Mouse (Mus musculus) midbrain, embryonic 14.5 days (tissue): Measurements from ENCODE around the gene Zfp704. TPM values are rescaled to one million over a fixed set of nuclear protein-coding genes. Genes with fewer than 3 reads are reported as not detected.

Experiments
- ATAC-seq: fragments of 200-750 bp; cut with Nextera tagmentation; 2 replicates; pipeline ENCODE4 v1.8.0; 2017; ENCODE audit warnings: moderate number of reproducible peaks, moderate library complexity; ENCODE audit not compliant: low FRiP score, low TSS enrichment
- DNase-seq: peaks from one replicate; pipeline ENCODE4 v3.0.0-alpha.2; 2015
- H3K27ac ChIP-seq: fragments of 300-500 bp; sonication (generic); replicated peaks from 2 replicates; pipeline ENCODE4 v1.5.1; 2014; ENCODE audit warnings: mild to moderate bottlenecking, low read depth, low read length, moderate library complexity
- H3K27me3 ChIP-seq: fragments of 300-500 bp; sonication (generic); 2 replicates; pipeline ENCODE4 v1.6.1; 2014; ENCODE audit warnings: low read length, control low read depth, mixed read lengths; ENCODE audit not compliant: control insufficient read depth, insufficient read depth
- H3K36me3 ChIP-seq: fragments of 300-500 bp; sonication (generic); 2 replicates; pipeline ENCODE4 v1.6.1; 2014; ENCODE audit warnings: low read length, control low read depth; ENCODE audit not compliant: control insufficient read depth, insufficient read depth
- H3K4me1 ChIP-seq: fragments of 300-500 bp; sonication (generic); 2 replicates; pipeline ENCODE4 v1.6.1; 2014; ENCODE audit warnings: mild to moderate bottlenecking, antibody characterized with exemption, low read length, control low read depth; ENCODE audit not compliant: control insufficient read depth, insufficient read depth
- H3K4me2 ChIP-seq: fragments of 300-500 bp; sonication (generic); 2 replicates; pipeline ENCODE4 v1.6.1; 2014; ENCODE audit warnings: mild to moderate bottlenecking, low read length, moderate library complexity
- H3K4me3 ChIP-seq: fragments of 300-500 bp; sonication (generic); replicated peaks from 2 replicates; pipeline ENCODE4 v1.5.1; 2014; ENCODE audit warnings: low read depth, low read length
- H3K9ac ChIP-seq: fragments of 300-500 bp; sonication (generic); replicated peaks from 2 replicates; pipeline ENCODE4 v1.6.1; 2014; ENCODE audit warnings: mild to moderate bottlenecking, low read length, moderate library complexity
- H3K9me3 ChIP-seq: fragments of 300-500 bp; sonication (generic); 2 replicates; pipeline ENCODE4 v1.6.1; 2016; ENCODE audit warnings: low read length, control low read depth, mixed read lengths; ENCODE audit not compliant: control insufficient read depth
- WGBS: fragments of 180-500 bp; shearing (Covaris S2); extraction: QIAGEN DNeasy Blood & Tissue Kit; methylation state at CpG from one replicate; pipeline ENCODE4 v1.1.7; 2014; 5-methylcytosine and 5-hydroxymethylcytosine counted together
- polyA plus RNA-seq: library from polyadenylated mRNA; unstranded; fragments of >200 nt; fragmentation: Nextera tagmentation; extraction: Ambion mirVana; gene quantifications from 2 replicates; pipeline ENCODE4 v1.2.1, GENCODE M21; 2014

The Zfp704 gene
- polyA plus RNA-seq, 1 experiment from 2014 or later = 14.8 TPM

GRCm38 (mm10) chr3:9432226-9432625 is 177.7 kb downstream of the Zfp704 start:
- H3K9me3 ChIP-seq = no peaks in the 10 kb centered on the region
- no peaks in the 10 kb centered on the region for H3K4me1 ChIP-seq
- ATAC-seq (no peak), DNase-seq (no peak)
- H3K27ac ChIP-seq = no peak overlapping the region
- 72% methylated on average over 3 of the region's 3 CpGs for WGBS
- no peak overlapping the region for H3K9ac ChIP-seq
- no peak overlapping the region for H3K4me3 ChIP-seq
- no peak overlapping the region for H3K4me2 ChIP-seq
- H3K36me3 ChIP-seq = peaks cover 2% of the 10 kb centered on the region; the same call in 1 of the 2 replicates
- no peaks in the 10 kb centered on the region for H3K27me3 ChIP-seq

DNA sequence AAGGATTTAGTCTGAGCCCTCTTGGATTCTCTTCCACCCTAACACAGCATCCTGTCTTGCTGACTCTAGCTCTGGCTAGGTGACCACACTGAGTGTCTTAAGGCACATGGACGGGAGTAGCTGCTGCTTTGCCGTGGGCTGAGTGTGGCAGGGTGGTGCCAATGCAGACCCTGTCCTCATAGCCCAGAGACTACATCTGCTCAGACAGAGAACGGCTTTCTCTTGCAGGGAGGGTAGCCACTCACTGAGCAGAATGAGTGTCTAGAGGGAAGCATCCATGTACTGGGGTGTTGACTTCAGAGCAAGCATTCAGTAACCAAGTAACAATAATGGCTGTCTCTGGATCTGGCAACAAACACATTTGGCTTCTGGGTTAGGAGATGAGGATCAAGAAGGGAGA is 179.9 kb downstream of the Zfp704 start:
- ATAC-seq (no peak), DNase-seq (no peak)
- no peak overlapping the region for H3K4me2 ChIP-seq
- 89% methylated on average over 3 of the region's 3 CpGs for WGBS
- H3K9ac ChIP-seq = no peak overlapping the region
- no peaks in the 10 kb centered on the region for H3K36me3 ChIP-seq
- no peaks in the 10 kb centered on the region for H3K9me3 ChIP-seq
- H3K4me1 ChIP-seq = no peaks in the 10 kb centered on the region
- no peak overlapping the region for H3K27ac ChIP-seq
- no peaks in the 10 kb centered on the region for H3K27me3 ChIP-seq
- no peak overlapping the region for H3K4me3 ChIP-seq

- Histone ChIP-seq H3K9ac (no peak overlapping the region), H3K4me2 (no peak overlapping the region), H3K9me3 (no peaks in the 10 kb centered on the region), H3K27me3 (no peaks in the 10 kb centered on the region), H3K4me1 (no peaks in the 10 kb centered on the region), H3K4me3 (no peak overlapping the region), H3K27ac (no peak overlapping the region), H3K36me3 (no peaks in the 10 kb centered on the region)
- DNase-seq (no peak), ATAC-seq (no peak)
- 93% methylated on average over 4 of the region's 4 CpGs for WGBS
Observed at GRCm38 (mm10) chr3:9427826-9428225, 182.1 kb downstream of the Zfp704 start.

DNA sequence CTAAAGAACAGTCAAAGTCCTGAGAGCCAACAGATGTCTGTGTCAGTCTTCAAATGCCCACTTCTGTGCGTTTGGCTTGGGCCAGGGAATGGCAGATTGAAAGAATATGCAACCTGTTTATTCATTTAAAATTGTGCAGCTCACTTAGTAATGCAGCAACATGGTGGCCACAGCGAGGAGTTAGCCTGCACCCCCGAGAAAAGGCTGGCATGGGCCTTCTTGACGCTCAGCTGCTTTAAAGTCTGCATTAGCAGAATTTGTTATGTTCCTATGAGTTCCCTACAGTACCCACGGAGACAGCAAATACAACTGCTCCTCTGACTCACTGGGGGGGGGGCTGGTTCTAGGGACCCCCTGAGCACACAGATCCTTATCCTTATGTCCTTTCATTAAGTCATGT is 184.2 kb downstream of the Zfp704 start:
- no peaks in the 10 kb centered on the region for H3K27me3 ChIP-seq
- no peak overlapping the region for H3K9ac ChIP-seq
- no peaks in the 10 kb centered on the region for H3K4me1 ChIP-seq
- no peaks in the 10 kb centered on the region for H3K36me3 ChIP-seq
- WGBS = 88% methylated on average over 5 of the region's 5 CpGs
- ATAC-seq (no peak), DNase-seq (no peak)
- H3K4me3 ChIP-seq = no peak overlapping the region
- H3K4me2 ChIP-seq = no peak overlapping the region
- no peaks in the 10 kb centered on the region for H3K9me3 ChIP-seq
- no peak overlapping the region for H3K27ac ChIP-seq

- H3K27ac ChIP-seq = no peak overlapping the region
- H3K36me3 ChIP-seq = no peaks in the 10 kb centered on the region
- H3K4me2 ChIP-seq = no peak overlapping the region
- 90% methylated on average over 6 of the region's 6 CpGs for WGBS
- no peaks in the 10 kb centered on the region for H3K4me1 ChIP-seq
- H3K9me3 ChIP-seq = no peaks in the 10 kb centered on the region
- no peak for DNase-seq
- no peak overlapping the region for H3K4me3 ChIP-seq
- no peak overlapping the region for H3K9ac ChIP-seq
- no peak for ATAC-seq
- no peaks in the 10 kb centered on the region for H3K27me3 ChIP-seq
Observed at GRCm38 (mm10) chr3:9424637-9425036, 185.2 kb downstream of the Zfp704 start.

DNA sequence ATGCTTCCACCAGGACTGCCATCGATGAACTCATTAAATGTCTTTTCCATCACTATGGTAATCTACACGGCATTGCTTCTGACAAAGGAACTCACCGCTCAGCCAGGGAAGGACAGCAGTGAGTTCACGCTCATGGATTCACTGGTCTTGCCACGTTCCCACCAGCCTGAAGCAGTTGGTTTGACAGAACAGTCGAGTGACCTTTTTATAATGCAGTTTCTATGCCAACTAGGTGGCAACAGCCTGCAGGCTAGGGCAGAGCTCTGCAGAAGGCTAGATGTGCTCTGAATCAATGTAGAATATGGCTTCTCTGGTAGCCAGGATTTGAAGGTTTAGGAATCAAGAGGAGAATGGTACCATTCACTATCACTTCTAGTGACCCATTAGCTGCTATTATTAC is 186.2 kb downstream of the Zfp704 start:
- no peak overlapping the region for H3K4me3 ChIP-seq
- no peaks in the 10 kb centered on the region for H3K27me3 ChIP-seq
- H3K27ac ChIP-seq = no peak overlapping the region
- H3K9me3 ChIP-seq = no peaks in the 10 kb centered on the region
- DNase-seq = peak; percentile 17
- no peak overlapping the region for H3K4me2 ChIP-seq
- H3K4me1 ChIP-seq = no peaks in the 10 kb centered on the region
- WGBS = 73% methylated on average over 6 of the region's 6 CpGs
- no peak overlapping the region for H3K9ac ChIP-seq
- H3K36me3 ChIP-seq = no peaks in the 10 kb centered on the region
- ATAC-seq = no peak

GRCm38 (mm10) chr3:9408896-9409295 is 201.0 kb downstream of the Zfp704 start:
- H3K4me2 ChIP-seq = no peak overlapping the region
- WGBS = 93% methylated on average over 4 of the region's 4 CpGs
- H3K9me3 ChIP-seq = no peaks in the 10 kb centered on the region
- DNase-seq (no peak), ATAC-seq (no peak)
- H3K4me3 ChIP-seq = no peak overlapping the region
- no peak overlapping the region for H3K27ac ChIP-seq
- no peaks in the 10 kb centered on the region for H3K36me3 ChIP-seq
- no peaks in the 10 kb centered on the region; the same call in 1 of the 2 replicates for H3K4me1 ChIP-seq
- H3K9ac ChIP-seq = no peak overlapping the region
- no peaks in the 10 kb centered on the region for H3K27me3 ChIP-seq

DNA sequence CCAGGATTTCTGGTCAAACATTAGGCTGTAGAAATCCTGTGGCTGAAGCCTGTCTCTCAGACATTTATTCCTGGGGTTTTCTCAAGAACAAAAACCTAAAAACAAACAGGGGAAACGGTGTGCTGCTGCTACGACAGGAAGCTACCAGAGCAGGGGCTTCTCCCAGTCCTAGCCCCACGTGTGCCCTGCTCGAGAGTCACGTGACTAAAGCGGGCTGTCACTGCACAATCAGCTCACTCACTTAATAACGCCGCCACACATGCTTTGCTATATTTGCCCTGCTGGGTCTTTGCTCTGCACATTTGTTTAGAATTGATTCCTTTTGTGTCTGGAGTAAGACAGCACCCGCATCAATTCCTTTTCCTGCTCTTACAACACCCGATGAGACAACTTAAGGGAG is 202.1 kb downstream of the Zfp704 start:
- no peak overlapping the region for H3K27ac ChIP-seq
- DNase-seq (no peak), ATAC-seq (no peak)
- no peaks in the 10 kb centered on the region for H3K36me3 ChIP-seq
- H3K9ac ChIP-seq = no peak overlapping the region
- no peak overlapping the region for H3K4me2 ChIP-seq
- WGBS = 84% methylated on average over 10 of the region's 10 CpGs
- H3K27me3 ChIP-seq = no peaks in the 10 kb centered on the region
- H3K4me1 ChIP-seq = peaks cover 11% of the 10 kb centered on the region
- H3K4me3 ChIP-seq = no peak overlapping the region
- H3K9me3 ChIP-seq = no peaks in the 10 kb centered on the region

GRCm38 (mm10) chr3:9407119-9407546 is 202.8 kb downstream of the Zfp704 start:
- Histone ChIP-seq H3K4me3 (no peak overlapping the region), H3K4me2 (no peak overlapping the region), H3K9me3 (no peaks in the 10 kb centered on the region), H3K27me3 (no peaks in the 10 kb centered on the region), H3K4me1 (peaks cover 12% of the 10 kb centered on the region), H3K27ac (no peak overlapping the region), H3K36me3 (no peaks in the 10 kb centered on the region), H3K9ac (no peak overlapping the region)
- DNase-seq (no peak), ATAC-seq (no peak)
- WGBS = 91% methylated on average over 9 of the region's 9 CpGs
